Mouse (Mus musculus): ENCODE data around the gene Sim1.

Gene Sim1

DNA sequence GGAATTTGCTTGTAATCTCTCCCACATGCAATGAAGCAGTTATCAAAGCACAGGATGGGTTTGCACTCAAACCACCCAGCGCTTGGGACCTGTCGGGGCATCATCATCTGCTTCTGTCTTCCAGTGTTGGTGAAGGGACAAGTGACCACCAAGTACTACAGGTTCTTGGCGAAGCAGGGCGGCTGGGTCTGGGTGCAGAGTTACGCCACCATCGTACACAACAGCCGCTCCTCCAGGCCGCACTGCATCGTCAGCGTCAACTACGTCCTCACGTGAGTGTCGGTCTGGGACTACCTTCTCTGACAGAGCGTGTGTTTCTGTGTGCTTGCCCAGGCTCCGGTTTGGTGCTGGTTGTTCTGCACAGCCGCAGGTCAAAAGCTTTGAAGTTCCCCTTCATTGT is 15.8 kb downstream of the Sim1 start:
- no peak for TF ChIP-seq CTCF (conservative IDR thresholded peaks at IDR 0.05; ENCODE audit: low read length)
- no peak for TF ChIP-seq POU5F1 (IDR thresholded peaks at IDR 0.05; ENCODE audit: borderline replicate concordance, low read length)
- TF ChIP-seq NANOG (IDR thresholded peaks at IDR 0.05; ENCODE audit: borderline replicate concordance, low read length) = no peak
- Histone ChIP-seq H3K36me3 (ENCODE audit: insufficient read depth, low read length) (no peaks in the 10 kb centered on the region), H3K4me3 (replicated peaks; ENCODE audit: low read length) (0 out of 2 replicates have a peak overlapping the region, but pooled peaks have one; percentile 8), H3K9me3 (ENCODE audit: low read length) (no peaks in the 10 kb centered on the region), H3K27me3 (ENCODE audit: insufficient read depth, low read length) (peaks cover 65% of the 10 kb centered on the region), H3K4me1 (replicated peaks; ENCODE audit: low read depth, low read length) (peaks cover 11% of the 10 kb centered on the region)

DNA sequence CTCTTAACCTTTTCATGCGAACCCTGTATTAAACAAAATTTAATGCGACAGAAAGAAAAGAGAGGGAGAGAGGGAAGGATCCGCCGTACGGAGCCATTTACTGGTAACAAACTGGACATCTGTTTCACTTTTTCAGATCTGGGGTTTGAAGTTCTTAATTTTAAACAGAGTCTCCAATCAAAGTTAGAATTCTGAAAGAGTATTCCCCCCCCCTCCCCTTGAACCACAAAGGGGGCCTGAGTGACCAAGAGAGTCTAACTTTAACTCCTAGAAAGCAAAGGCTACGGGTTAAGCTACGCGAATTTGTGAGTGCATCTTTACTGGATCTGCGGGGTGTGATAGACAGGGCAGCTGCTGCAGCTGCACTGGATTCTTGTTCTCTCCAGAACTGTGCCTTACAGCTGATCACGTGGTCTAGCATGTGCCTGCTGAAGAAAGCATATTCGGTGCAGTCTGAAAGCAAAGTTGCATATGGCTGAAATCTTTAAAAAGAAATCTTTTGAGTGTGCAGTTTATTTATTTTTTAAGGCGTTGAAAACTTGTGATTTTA is 16.4 kb downstream of the Sim1 start:
- H3K4me1 ChIP-seq (replicated peaks; ENCODE audit: low read depth, low read length) = peaks cover 11% of the 10 kb centered on the region
- H3K27me3 ChIP-seq (ENCODE audit: insufficient read depth, low read length) = peaks cover 60% of the 10 kb centered on the region
- TF ChIP-seq NANOG (IDR thresholded peaks at IDR 0.05; ENCODE audit: borderline replicate concordance, low read length) = no peak
- TF ChIP-seq POU5F1 (IDR thresholded peaks at IDR 0.05; ENCODE audit: borderline replicate concordance, low read length) = no peak
- TF ChIP-seq CTCF (conservative IDR thresholded peaks at IDR 0.05; ENCODE audit: low read length) = no peak
- no peak overlapping the region for H3K4me3 ChIP-seq (replicated peaks; ENCODE audit: low read length)
- H3K36me3 ChIP-seq (ENCODE audit: insufficient read depth, low read length) = no peaks in the 10 kb centered on the region
- no peaks in the 10 kb centered on the region for H3K9me3 ChIP-seq (ENCODE audit: low read length)

DNA sequence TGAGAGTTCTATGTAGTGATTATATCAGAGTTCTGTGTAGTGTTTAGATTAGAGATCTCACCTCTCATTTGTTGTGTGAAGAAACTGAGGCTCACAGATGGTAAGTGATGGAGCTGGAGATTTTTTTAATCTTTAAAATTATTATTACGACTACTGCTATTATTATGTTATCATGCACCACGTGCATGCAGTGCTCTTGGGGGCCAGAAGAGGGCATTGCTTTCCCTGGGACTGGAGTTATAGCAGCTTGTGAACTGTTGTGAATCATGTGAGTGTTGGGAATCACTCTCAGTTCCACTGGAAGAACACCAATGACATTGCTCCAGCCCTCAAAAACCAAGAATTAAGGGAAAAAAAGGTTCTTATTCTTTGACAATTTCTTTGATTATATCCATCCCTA is 21.1 kb downstream of the Sim1 start:
- H3K9me3 ChIP-seq (ENCODE audit: low read length) = no peaks in the 10 kb centered on the region
- TF ChIP-seq POU5F1 (IDR thresholded peaks at IDR 0.05; ENCODE audit: borderline replicate concordance, low read length) (no peak), CTCF (conservative IDR thresholded peaks at IDR 0.05; ENCODE audit: low read length) (peak; percentile 66), NANOG (IDR thresholded peaks at IDR 0.05; ENCODE audit: borderline replicate concordance, low read length) (no peak)
- no peaks in the 10 kb centered on the region for H3K36me3 ChIP-seq (ENCODE audit: insufficient read depth, low read length)
- H3K27me3 ChIP-seq (ENCODE audit: insufficient read depth, low read length) = peaks cover 13% of the 10 kb centered on the region
- no peak overlapping the region for H3K4me3 ChIP-seq (replicated peaks; ENCODE audit: low read length)
- peaks cover 6% of the 10 kb centered on the region for H3K4me1 ChIP-seq (replicated peaks; ENCODE audit: low read depth, low read length)

DNA sequence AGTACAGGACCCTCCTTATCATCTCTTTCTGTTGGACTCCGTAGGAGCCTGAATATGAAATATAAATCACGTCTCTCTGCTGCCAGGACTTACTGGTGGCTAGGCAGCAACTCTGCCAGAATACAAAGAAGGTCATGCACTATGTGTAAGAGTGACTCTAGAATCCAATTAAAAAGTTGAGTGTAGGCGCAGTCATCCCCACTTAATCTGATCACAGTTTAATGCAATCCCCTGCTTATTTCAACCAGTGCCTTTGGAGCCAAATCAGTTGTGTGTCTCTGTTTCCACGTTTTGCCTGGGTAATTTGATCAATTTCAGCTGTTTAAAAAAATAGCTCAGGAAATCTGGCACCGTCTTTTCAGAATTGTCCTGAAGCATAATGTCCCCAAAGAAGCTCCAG is 34.7 kb downstream of the Sim1 start:
- Histone ChIP-seq H3K4me3 (replicated peaks; ENCODE audit: low read length) (no peak overlapping the region), H3K27me3 (ENCODE audit: insufficient read depth, low read length) (no peaks in the 10 kb centered on the region), H3K36me3 (ENCODE audit: insufficient read depth, low read length) (no peaks in the 10 kb centered on the region), H3K4me1 (replicated peaks; ENCODE audit: low read depth, low read length) (no peaks in the 10 kb centered on the region), H3K9me3 (ENCODE audit: low read length) (no peaks in the 10 kb centered on the region)
- TF ChIP-seq POU5F1 (IDR thresholded peaks at IDR 0.05; ENCODE audit: borderline replicate concordance, low read length) = no peak
- TF ChIP-seq CTCF (conservative IDR thresholded peaks at IDR 0.05; ENCODE audit: low read length) = no peak
- no peak for TF ChIP-seq NANOG (IDR thresholded peaks at IDR 0.05; ENCODE audit: borderline replicate concordance, low read length)

DNA sequence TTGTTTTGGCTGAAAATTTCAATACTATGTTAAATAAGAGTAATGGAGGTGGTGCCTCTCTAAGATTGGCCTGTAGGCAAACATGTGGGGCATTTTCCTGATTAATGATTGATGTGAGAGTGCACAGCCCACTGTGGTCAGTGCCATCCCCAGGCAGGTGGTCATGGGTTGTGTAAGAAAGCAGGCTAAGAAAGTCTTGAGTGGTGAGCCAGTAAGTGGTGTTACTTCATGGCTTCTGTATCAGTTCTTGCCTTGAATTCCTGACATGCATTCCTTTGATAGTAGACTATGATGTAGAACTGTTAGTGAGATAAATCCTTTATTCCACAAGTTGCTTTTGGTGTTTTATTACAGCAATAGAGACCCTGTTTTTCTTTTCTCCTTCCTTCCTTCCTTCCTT is 41.1 kb downstream of the Sim1 start:
- Histone ChIP-seq H3K36me3 (ENCODE audit: insufficient read depth, low read length) (no peaks in the 10 kb centered on the region), H3K4me3 (replicated peaks; ENCODE audit: low read length) (no peak overlapping the region), H3K27me3 (ENCODE audit: insufficient read depth, low read length) (no peaks in the 10 kb centered on the region), H3K4me1 (replicated peaks; ENCODE audit: low read depth, low read length) (no peaks in the 10 kb centered on the region), H3K9me3 (ENCODE audit: low read length) (no peaks in the 10 kb centered on the region)
- no peak for TF ChIP-seq CTCF (conservative IDR thresholded peaks at IDR 0.05; ENCODE audit: low read length)
- TF ChIP-seq POU5F1 (IDR thresholded peaks at IDR 0.05; ENCODE audit: borderline replicate concordance, low read length) = no peak
- TF ChIP-seq NANOG (IDR thresholded peaks at IDR 0.05; ENCODE audit: borderline replicate concordance, low read length) = no peak

DNA sequence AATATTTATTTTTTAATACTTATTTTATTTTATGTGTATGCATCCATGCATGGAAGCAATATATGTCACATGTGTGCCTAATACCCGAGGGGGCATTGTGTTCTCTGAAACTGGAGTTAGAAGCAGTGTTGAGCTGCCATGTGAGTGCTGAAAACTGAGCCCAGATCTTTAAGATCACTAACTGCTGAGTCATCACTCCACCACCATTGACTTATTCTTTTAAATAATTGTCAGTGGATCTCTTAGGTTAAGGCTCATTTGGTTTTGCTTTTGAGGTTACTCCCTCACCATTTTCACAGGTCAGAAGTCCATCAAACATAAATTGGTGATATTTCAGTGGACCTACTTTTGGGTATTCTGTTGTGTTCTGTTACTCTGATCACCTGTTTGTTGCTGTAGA is 79.1 kb downstream of the Sim1 start:
- Histone ChIP-seq H3K4me1 (replicated peaks; ENCODE audit: low read depth, low read length) (no peaks in the 10 kb centered on the region), H3K9me3 (ENCODE audit: low read length) (no peaks in the 10 kb centered on the region), H3K36me3 (ENCODE audit: insufficient read depth, low read length) (no peaks in the 10 kb centered on the region), H3K4me3 (replicated peaks; ENCODE audit: low read length) (no peak overlapping the region), H3K27me3 (ENCODE audit: insufficient read depth, low read length) (no peaks in the 10 kb centered on the region)
- TF ChIP-seq POU5F1 (IDR thresholded peaks at IDR 0.05; ENCODE audit: borderline replicate concordance, low read length) = no peak
- no peak for TF ChIP-seq NANOG (IDR thresholded peaks at IDR 0.05; ENCODE audit: borderline replicate concordance, low read length)
- no peak for TF ChIP-seq CTCF (conservative IDR thresholded peaks at IDR 0.05; ENCODE audit: low read length)

DNA sequence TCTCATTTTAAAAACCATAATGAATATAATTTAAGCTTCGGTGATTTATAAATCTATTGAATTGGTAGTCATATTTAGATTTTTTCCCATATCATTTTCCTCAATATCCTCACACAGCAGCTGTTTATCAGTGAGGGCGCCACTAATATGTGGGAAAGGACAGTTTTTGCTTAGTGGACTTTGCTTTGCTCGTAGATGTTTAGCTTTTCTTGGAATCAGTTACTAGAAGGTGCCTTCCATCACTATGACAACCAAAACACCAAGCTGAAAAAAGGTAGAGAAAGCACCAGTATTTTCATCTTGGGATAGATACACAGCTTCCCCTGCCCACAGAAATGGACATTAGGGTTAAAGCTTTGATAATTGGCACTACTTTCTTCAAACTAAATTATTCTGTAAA is 87.3 kb downstream of the Sim1 start:
- H3K4me1 ChIP-seq (replicated peaks; ENCODE audit: low read depth, low read length) = no peaks in the 10 kb centered on the region
- no peaks in the 10 kb centered on the region for H3K9me3 ChIP-seq (ENCODE audit: low read length)
- TF ChIP-seq NANOG (IDR thresholded peaks at IDR 0.05; ENCODE audit: borderline replicate concordance, low read length) = no peak
- H3K36me3 ChIP-seq (ENCODE audit: insufficient read depth, low read length) = no peaks in the 10 kb centered on the region
- H3K4me3 ChIP-seq (replicated peaks; ENCODE audit: low read length) = no peak overlapping the region
- no peaks in the 10 kb centered on the region for H3K27me3 ChIP-seq (ENCODE audit: insufficient read depth, low read length)

DNA sequence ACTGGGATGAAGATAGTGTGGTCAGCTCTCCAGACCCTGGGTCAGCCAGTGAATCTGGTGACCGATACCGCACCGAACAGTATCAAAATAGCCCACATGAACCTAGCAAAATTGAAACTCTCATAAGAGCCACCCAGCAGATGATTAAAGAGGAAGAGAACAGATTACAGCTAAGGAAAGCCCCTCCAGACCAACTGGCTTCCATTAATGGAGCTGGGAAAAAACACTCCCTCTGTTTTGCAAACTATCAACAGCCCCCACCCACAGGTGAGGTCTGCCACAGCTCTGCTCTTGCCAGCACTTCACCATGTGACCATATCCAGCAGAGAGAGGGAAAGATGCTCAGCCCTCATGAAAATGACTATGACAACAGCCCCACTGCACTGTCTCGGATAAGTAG is 89.1 kb downstream of the Sim1 start:
- no peaks in the 10 kb centered on the region for H3K27me3 ChIP-seq (ENCODE audit: insufficient read depth, low read length)
- no peaks in the 10 kb centered on the region for H3K9me3 ChIP-seq (ENCODE audit: low read length)
- TF ChIP-seq CTCF (conservative IDR thresholded peaks at IDR 0.05; ENCODE audit: low read length) (no peak), NANOG (IDR thresholded peaks at IDR 0.05; ENCODE audit: borderline replicate concordance, low read length) (no peak), POU5F1 (IDR thresholded peaks at IDR 0.05; ENCODE audit: borderline replicate concordance, low read length) (no peak)
- no peaks in the 10 kb centered on the region for H3K36me3 ChIP-seq (ENCODE audit: insufficient read depth, low read length)
- H3K4me3 ChIP-seq (replicated peaks; ENCODE audit: low read length) = no peak overlapping the region
- no peaks in the 10 kb centered on the region for H3K4me1 ChIP-seq (replicated peaks; ENCODE audit: low read depth, low read length)

DNA sequence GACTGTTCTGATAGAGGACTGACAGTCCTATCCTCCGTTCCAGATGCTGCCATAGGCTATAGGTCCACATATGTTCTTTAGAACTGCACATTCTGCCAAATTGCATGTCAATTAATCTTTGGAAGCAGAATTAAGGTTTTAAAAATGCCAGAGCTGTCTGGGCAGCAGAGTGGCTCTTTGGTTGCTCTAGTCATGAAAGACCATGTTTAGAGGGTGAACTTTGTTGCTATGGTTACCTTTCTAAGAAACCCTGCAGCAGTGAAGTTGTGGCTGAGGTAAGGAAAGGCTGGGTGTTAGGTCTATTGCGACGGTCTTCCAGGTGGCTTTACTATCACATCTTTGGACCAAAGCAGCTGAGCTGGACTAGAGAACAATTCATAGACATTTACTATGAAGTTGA is 113.2 kb downstream of the Sim1 start:
- Histone ChIP-seq H3K4me3 (replicated peaks; ENCODE audit: low read length) (no peak overlapping the region), H3K4me1 (replicated peaks; ENCODE audit: low read depth, low read length) (no peaks in the 10 kb centered on the region), H3K9me3 (ENCODE audit: low read length) (no peaks in the 10 kb centered on the region), H3K36me3 (ENCODE audit: insufficient read depth, low read length) (no peaks in the 10 kb centered on the region), H3K27me3 (ENCODE audit: insufficient read depth, low read length) (no peaks in the 10 kb centered on the region)
- TF ChIP-seq POU5F1 (IDR thresholded peaks at IDR 0.05; ENCODE audit: borderline replicate concordance, low read length) (no peak), CTCF (conservative IDR thresholded peaks at IDR 0.05; ENCODE audit: low read length) (no peak), NANOG (IDR thresholded peaks at IDR 0.05; ENCODE audit: borderline replicate concordance, low read length) (no peak)

Measured in E14TG2a.4 (cell line).